Mouse (Mus musculus) kidney, adult 2 months (tissue): ENCODE data around the gene Arhgap17. TPM values are rescaled to one million over a fixed set of nuclear protein-coding genes. Genes with fewer than 3 reads are reported as not detected.

Experiments
- DNase-seq: peaks from one replicate; pipeline ENCODE4 v3.0.0; 2021
- H3K27ac ChIP-seq: fragments of 200-500 bp; 2 replicates; pipeline ENCODE4 v1.5.1; 2012; ENCODE audit warnings: low read depth, low read length, control low read depth, inconsistent platforms; ENCODE audit not compliant: insufficient read depth
- H3K27me3 ChIP-seq: fragments of 200-500 bp; replicated peaks from 2 replicates; pipeline ENCODE4 v1.6.1; 2012; ENCODE audit warnings: mild to moderate bottlenecking, moderate library complexity, low read length, inconsistent platforms; ENCODE audit not compliant: control insufficient read depth, insufficient read depth
- H3K36me3 ChIP-seq: fragments of 200-500 bp; 2 replicates; pipeline ENCODE4 v1.6.1; 2012; ENCODE audit warnings: mild to moderate bottlenecking, moderate library complexity, low read length, inconsistent platforms; ENCODE audit not compliant: control insufficient read depth, insufficient read depth
- H3K4me1 ChIP-seq: fragments of 200-500 bp; 2 replicates; pipeline ENCODE4 v1.6.1; 2011; ENCODE audit warnings: low read length; ENCODE audit not compliant: control insufficient read depth, insufficient read depth
- H3K4me3 ChIP-seq: fragments of 200-500 bp; 2 replicates; pipeline ENCODE4 v1.5.1; 2011; ENCODE audit warnings: mild to moderate bottlenecking, low read depth, low read length, control low read depth; ENCODE audit not compliant: insufficient read depth
- CTCF ChIP-seq: fragments of 200-500 bp; conservative IDR thresholded peaks from 2 replicates; pipeline ENCODE4 v1.5.1; 2011; ENCODE audit warnings: low read depth, mild to moderate bottlenecking, control low read depth, low read length, moderate library complexity, mixed read lengths; ENCODE audit not compliant: insufficient read depth, insufficient read length
- POLR2A ChIP-seq: fragments of 200-500 bp; IDR thresholded peaks from one replicate; pipeline ENCODE4 v1.6.1; 2011; ENCODE audit warnings: low read depth, low read length, control low read depth
- WGBS: fragments of 180-500 bp; shearing (Covaris S2); methylation state at CpG from one replicate; pipeline ENCODE4 v1.1.7; 2018; 5-methylcytosine and 5-hydroxymethylcytosine counted together
- polyA plus RNA-seq: library from polyadenylated mRNA; depleted of rRNA; stranded (reverse); fragments of >200 nt; gene quantifications from 2 replicates; pipeline ENCODE4 v1.2.3, GENCODE M21; 2012

Arhgap17 gene
- polyA plus RNA-seq, 1 experiment, result 21.0 TPM

DNA sequence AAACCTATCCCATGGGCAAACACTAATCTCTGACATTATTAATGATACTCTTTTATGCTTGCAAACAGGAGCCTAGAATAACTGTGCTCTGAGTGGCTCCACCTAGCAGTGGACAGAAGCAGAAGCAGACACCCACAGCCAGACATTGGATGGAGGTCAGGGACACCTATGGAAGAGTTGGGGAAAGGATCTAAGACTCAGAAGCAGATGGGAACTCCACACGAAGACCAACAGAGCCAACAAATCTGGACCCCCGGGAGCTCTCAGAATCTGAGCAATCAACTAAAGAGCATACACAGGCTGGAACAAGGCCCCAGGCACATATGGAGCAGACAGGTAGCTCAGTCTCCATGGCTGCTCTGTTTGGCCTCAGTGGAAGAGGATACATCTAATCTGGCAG, 64.3 kb downstream of the Arhgap17 start:
- H3K27me3 ChIP-seq, result no peaks in the 10 kb centered on the region
- H3K36me3 ChIP-seq, result peaks cover 4% of the 10 kb centered on the region
- no peak for DNase-seq
- WGBS, result 87% methylated on average over 2 of the region's 2 CpGs
- no peak overlapping the region for H3K27ac ChIP-seq
- TF ChIP-seq CTCF (no peak), POLR2A (no peak)
- H3K4me3 ChIP-seq, result no peak overlapping the region
- no peaks in the 10 kb centered on the region for H3K4me1 ChIP-seq

DNA sequence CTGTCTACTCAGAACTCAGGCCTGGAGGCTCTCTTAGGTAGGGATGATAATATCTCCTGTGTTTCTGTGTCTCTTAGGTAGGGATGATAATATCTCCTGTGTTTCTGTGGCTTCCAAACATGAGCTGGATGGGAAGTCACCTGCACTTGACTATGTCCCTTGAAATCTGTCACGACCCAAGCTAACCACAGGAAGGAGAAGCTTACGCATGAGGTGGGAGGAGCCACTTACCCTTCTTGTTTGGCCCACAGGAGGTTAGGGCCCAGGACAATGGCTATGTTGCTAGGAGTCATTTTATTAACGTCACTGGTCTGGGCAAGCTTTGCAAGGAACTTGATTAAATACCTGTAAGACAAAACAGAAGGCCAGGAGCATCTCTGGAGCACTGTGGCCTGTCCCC, 69.5 kb downstream of the Arhgap17 start:
- TF ChIP-seq CTCF (no peak), POLR2A (no peak)
- DNase-seq, result no peak
- Histone ChIP-seq H3K4me1 (no peaks in the 10 kb centered on the region), H3K27ac (no peak overlapping the region), H3K27me3 (no peaks in the 10 kb centered on the region), H3K4me3 (no peak overlapping the region), H3K36me3 (peaks cover 6% of the 10 kb centered on the region)
- WGBS, result 85% methylated on average over 3 of the region's 3 CpGs

DNA sequence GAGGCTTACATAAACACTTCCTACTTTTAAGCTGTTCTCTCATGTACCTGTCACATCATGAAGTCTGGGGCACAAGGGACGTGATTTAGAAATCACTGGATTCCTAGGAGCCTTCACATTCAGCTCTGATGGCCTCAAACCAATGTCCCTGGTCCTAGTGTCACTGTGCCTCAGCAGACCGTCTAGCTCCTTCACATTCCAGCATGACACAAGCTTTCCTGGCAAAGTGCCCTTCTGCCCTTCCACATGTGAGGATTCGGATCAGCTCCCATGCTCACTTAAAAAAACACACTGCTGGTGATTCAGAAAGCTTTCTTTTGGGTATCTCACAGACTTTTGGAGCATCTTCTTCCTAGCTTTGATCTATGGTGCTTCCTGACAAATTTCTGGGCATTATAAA, 71.5 kb downstream of the Arhgap17 start:
- peak; percentile 31 for DNase-seq
- Histone ChIP-seq H3K4me1 (no peaks in the 10 kb centered on the region), H3K27me3 (no peaks in the 10 kb centered on the region), H3K27ac (no peak overlapping the region), H3K36me3 (peaks cover 6% of the 10 kb centered on the region; the same call in 1 of the 2 replicates), H3K4me3 (no peak overlapping the region)
- 36% methylated on average over 3 of the region's 3 CpGs for WGBS
- TF ChIP-seq POLR2A, result no peak
- TF ChIP-seq CTCF, result no peak

DNA sequence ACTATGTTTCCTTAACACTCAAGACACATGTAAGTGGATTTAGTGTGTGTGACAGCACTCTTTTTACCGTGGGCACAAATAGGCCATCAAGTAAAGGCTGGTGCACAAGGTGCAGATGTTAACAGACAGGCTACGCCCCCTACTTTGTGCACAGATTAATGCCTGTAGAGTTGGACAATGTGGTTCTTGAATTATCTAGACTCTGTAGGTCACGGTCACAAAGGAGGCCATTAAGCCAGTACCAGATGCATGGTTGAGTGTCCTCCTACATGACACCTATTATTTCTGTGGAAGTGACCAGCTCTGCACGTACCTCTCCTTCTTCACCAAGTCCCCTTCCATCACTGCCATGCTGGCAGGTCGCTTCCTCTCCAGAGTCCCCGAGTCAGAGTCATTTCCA, 73.6 kb downstream of the Arhgap17 start:
- no peak overlapping the region for H3K27ac ChIP-seq
- no peak overlapping the region for H3K4me3 ChIP-seq
- no peaks in the 10 kb centered on the region for H3K27me3 ChIP-seq
- no peaks in the 10 kb centered on the region for H3K4me1 ChIP-seq
- TF ChIP-seq CTCF, result no peak
- whole genome bisulfite sequencing, result 94% methylated on average over 6 of the region's 6 CpGs
- H3K36me3 ChIP-seq, result peaks cover 6% of the 10 kb centered on the region; the same call in 1 of the 2 replicates
- no peak for DNase-seq

DNA sequence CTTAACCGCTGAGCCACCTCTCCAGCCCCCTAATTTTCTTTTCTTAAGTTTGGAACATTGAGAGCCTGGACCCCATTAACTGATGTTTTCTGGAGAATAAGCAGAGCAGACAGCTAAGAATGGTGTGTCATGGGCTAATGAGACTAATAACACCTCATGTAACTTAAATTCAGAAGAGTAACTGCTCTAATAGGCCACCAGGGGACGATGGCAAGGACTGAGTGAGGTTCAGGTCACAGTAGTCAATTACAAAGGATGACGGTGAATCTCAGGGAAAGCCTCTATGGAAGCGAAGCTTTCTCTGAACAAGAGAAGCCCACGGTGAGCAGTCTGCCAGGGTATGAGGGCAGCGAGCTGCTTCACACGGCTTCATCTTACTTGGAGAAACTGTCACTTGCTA, 74.3 kb downstream of the Arhgap17 start:
- DNase-seq, result no peak
- TF ChIP-seq POLR2A (no peak), CTCF (no peak)
- Histone ChIP-seq H3K4me1 (no peaks in the 10 kb centered on the region), H3K27ac (no peak overlapping the region), H3K36me3 (peaks cover 4% of the 10 kb centered on the region; the same call in 1 of the 2 replicates), H3K4me3 (no peak overlapping the region), H3K27me3 (no peaks in the 10 kb centered on the region)
- whole genome bisulfite sequencing, result 84% methylated on average over 7 of the region's 7 CpGs

DNA sequence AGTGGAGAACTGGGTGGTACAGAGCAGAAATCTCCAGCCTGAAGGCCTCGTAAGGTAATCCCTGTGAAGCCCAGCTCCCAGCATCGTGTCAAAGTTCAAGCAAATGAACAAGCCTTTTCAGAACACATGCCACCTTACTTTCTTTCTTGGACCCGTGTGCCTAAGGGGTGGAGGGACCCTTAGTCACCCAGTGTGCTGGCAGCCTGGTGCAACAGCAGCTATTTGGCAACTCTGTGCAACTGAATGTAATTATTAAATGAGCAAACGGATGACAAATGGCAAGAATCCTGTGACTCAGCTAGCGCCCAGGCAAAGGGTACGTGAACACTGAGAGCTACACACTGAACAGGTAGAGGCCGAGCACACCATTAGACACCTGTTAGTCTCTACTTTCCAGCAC, 75.8 kb downstream of the Arhgap17 start:
- H3K36me3 ChIP-seq, result no peaks in the 10 kb centered on the region; the same call in none of the 2 replicates
- 74% methylated on average over 7 of the region's 7 CpGs for WGBS
- no peak for DNase-seq
- H3K27me3 ChIP-seq, result no peaks in the 10 kb centered on the region
- H3K4me1 ChIP-seq, result no peaks in the 10 kb centered on the region
- TF ChIP-seq POLR2A, result no peak
- TF ChIP-seq CTCF, result no peak
- H3K27ac ChIP-seq, result no peak overlapping the region
- no peak overlapping the region for H3K4me3 ChIP-seq

DNA sequence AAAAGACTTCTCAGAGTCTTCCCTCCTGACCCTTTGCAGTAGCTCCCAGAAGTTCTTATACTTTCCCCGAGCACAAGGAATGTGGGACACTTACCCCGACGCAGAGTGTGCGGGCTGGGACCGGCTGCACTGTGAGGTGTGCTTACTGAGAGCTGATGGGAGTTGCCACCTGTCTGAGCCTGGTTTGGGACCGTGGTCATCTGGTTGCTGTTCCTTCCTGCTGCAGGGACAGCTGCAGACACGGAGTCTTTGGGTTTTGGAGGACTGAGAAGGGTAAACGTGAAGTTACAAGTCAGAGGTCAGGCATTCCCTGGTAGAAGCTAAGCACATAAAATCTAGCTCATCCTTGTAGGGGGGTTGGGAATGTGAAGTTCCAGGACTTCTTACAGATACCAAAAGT, 77.8 kb downstream of the Arhgap17 start:
- no peak for TF ChIP-seq CTCF
- no peak for TF ChIP-seq POLR2A
- no peak for DNase-seq
- Histone ChIP-seq H3K4me3 (no peak overlapping the region), H3K27me3 (no peaks in the 10 kb centered on the region), H3K4me1 (no peaks in the 10 kb centered on the region), H3K36me3 (no peaks in the 10 kb centered on the region; the same call in 1 of the 2 replicates), H3K27ac (no peak overlapping the region)
- 66% methylated on average over 8 of the region's 8 CpGs for WGBS

DNA sequence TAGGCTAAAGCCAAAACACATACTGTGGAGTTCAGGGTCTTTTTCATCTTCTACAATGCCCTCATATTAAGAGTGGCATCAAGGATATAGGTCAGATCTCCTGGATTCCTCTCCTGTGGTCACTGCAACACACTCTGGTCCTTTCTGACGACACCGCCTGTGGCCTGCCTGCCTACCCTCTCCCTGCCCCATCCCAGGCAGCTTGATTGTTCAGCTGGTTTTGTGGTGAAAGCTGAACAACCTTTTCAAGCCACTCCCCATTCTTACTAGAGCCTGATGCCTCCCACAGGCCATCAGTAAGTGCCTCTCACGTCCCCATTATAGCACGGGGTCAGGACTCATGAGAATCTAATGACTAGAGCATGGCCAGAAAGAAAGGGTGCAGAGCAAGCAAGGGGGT, 80.5 kb downstream of the Arhgap17 start:
- Histone ChIP-seq H3K27ac (no peak overlapping the region), H3K36me3 (no peaks in the 10 kb centered on the region; the same call in 1 of the 2 replicates), H3K27me3 (no peaks in the 10 kb centered on the region), H3K4me1 (no peaks in the 10 kb centered on the region), H3K4me3 (no peak overlapping the region)
- no peak for DNase-seq
- TF ChIP-seq CTCF, result no peak
- TF ChIP-seq POLR2A, result no peak
- 77% methylated on average over 4 of the region's 4 CpGs for WGBS
